Mouse (Mus musculus): ENCODE measurements around the gene Mmp2. TPM values are rescaled to one million over a fixed set of nuclear protein-coding genes. Genes with fewer than 3 reads are reported as not detected.

The Mmp2 gene
- polyA plus RNA-seq, 1 experiment from 2014 or later = 161 TPM

- TF ChIP-seq CTCF (IDR thresholded peaks at IDR 0.05) (no peak), EP300 (IDR thresholded peaks at IDR 0.05) (no peak)
- Histone ChIP-seq H3K4me1 (ENCODE audit: insufficient read depth, low read depth, low read length) (no peaks in the 10 kb centered on the region), H3K27me3 (replicated peaks; ENCODE audit: insufficient read depth, low read length) (no peaks in the 10 kb centered on the region), H3K27ac (ENCODE audit: low read length) (no peak overlapping the region), H3K36me3 (ENCODE audit: insufficient read depth, low read length) (no peaks in the 10 kb centered on the region), H3K9ac (replicated peaks; ENCODE audit: low read depth) (no peak overlapping the region), H3K4me3 (ENCODE audit: low read depth, low read length) (no peak overlapping the region), H3K4me2 (replicated peaks; ENCODE audit: low read depth, low read length) (no peak overlapping the region), H3K9me3 (ENCODE audit: low read length) (no peaks in the 10 kb centered on the region)
- ATAC-seq (no peak), DNase-seq (ENCODE audit: low spot score) (no peak)
- WGBS = 92% methylated on average over 1 of the region's 1 CpGs
Measured at GRCm38 (mm10) chr8:92896056-92896455, 69.0 kb downstream of the Mmp2 start.

DNA sequence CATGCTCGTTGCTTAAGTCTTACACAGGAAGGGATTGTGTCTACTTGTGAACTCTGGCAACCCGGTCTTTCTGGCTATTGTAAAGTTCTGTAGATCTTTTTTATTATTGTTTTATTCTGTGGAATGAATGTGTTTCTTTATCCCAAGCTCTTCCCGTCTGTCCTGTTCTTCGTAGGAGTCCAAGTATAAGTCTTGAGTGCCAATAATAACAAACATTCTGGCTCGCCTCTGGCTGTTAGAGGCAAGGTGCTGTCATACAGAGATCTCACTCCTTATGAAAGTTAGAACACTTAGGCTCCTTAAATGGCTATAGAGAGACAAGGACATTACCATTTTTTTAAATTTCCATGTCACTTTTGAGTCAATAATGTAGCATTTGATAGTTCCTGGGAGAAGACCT, 69.5 kb downstream of the Mmp2 start:
- TF ChIP-seq EP300 (IDR thresholded peaks at IDR 0.05) = no peak
- no peak for TF ChIP-seq CTCF (IDR thresholded peaks at IDR 0.05)
- no peaks in the 10 kb centered on the region for H3K9me3 ChIP-seq (ENCODE audit: low read length)
- no peaks in the 10 kb centered on the region for H3K36me3 ChIP-seq (ENCODE audit: insufficient read depth, low read length)
- H3K27ac ChIP-seq (ENCODE audit: low read length) = no peak overlapping the region
- H3K4me3 ChIP-seq (ENCODE audit: low read depth, low read length) = no peak overlapping the region
- no peak overlapping the region for H3K4me2 ChIP-seq (replicated peaks; ENCODE audit: low read depth, low read length)
- 53% methylated on average over 5 of the region's 5 CpGs for WGBS
- DNase-seq (ENCODE audit: low spot score) (no peak), ATAC-seq (no peak)
- no peaks in the 10 kb centered on the region for H3K4me1 ChIP-seq (ENCODE audit: insufficient read depth, low read depth, low read length)
- no peaks in the 10 kb centered on the region for H3K27me3 ChIP-seq (replicated peaks; ENCODE audit: insufficient read depth, low read length)
- H3K9ac ChIP-seq (replicated peaks; ENCODE audit: low read depth) = no peak overlapping the region

- ATAC-seq = no peak
- Histone ChIP-seq H3K4me3 (ENCODE audit: low read depth, low read length) (no peak overlapping the region), H3K36me3 (ENCODE audit: insufficient read depth, low read length) (no peaks in the 10 kb centered on the region), H3K9ac (replicated peaks; ENCODE audit: low read depth) (no peak overlapping the region), H3K4me2 (replicated peaks; ENCODE audit: low read depth, low read length) (no peak overlapping the region), H3K9me3 (ENCODE audit: low read length) (no peaks in the 10 kb centered on the region), H3K27me3 (replicated peaks; ENCODE audit: insufficient read depth, low read length) (no peaks in the 10 kb centered on the region), H3K27ac (ENCODE audit: low read length) (no peak overlapping the region), H3K4me1 (ENCODE audit: insufficient read depth, low read depth, low read length) (no peaks in the 10 kb centered on the region)
- no peak for DNase-seq (ENCODE audit: low spot score)
- WGBS = 77% methylated on average over 4 of the region's 4 CpGs
- TF ChIP-seq EP300 (IDR thresholded peaks at IDR 0.05) (no peak), CTCF (IDR thresholded peaks at IDR 0.05) (no peak)
Measured at GRCm38 (mm10) chr8:92897794-92898193, 70.7 kb downstream of the Mmp2 start.

- no peaks in the 10 kb centered on the region for H3K36me3 ChIP-seq (ENCODE audit: insufficient read depth, low read length)
- no peak overlapping the region for H3K9ac ChIP-seq (replicated peaks; ENCODE audit: low read depth)
- no peak for ATAC-seq
- H3K27ac ChIP-seq (ENCODE audit: low read length) = no peak overlapping the region
- DNase-seq (ENCODE audit: low spot score) = no peak
- no peak overlapping the region for H3K4me2 ChIP-seq (replicated peaks; ENCODE audit: low read depth, low read length)
- no peaks in the 10 kb centered on the region for H3K9me3 ChIP-seq (ENCODE audit: low read length)
- H3K4me3 ChIP-seq (ENCODE audit: low read depth, low read length) = no peak overlapping the region
- 85% methylated on average over 9 of the region's 9 CpGs for WGBS
- TF ChIP-seq EP300 (IDR thresholded peaks at IDR 0.05) (no peak), CTCF (IDR thresholded peaks at IDR 0.05) (no peak)
- H3K4me1 ChIP-seq (ENCODE audit: insufficient read depth, low read depth, low read length) = no peaks in the 10 kb centered on the region
- H3K27me3 ChIP-seq (replicated peaks; ENCODE audit: insufficient read depth, low read length) = no peaks in the 10 kb centered on the region
Measured at GRCm38 (mm10) chr8:92899590-92899989, 72.5 kb downstream of the Mmp2 start.

GRCm38 (mm10) chr8:92901107-92901506, 74.0 kb downstream of the Mmp2 start, which contains the start of gene Capns2:
Gene Capns2, plus strand, starts transcription at chr8:92901407.
- ATAC-seq (no peak), DNase-seq (ENCODE audit: low spot score) (no peak)
- Histone ChIP-seq H3K4me3 (ENCODE audit: low read depth, low read length) (no peak within 1 kb of the TSS), H3K27ac (ENCODE audit: low read length) (no peak within 1 kb of the TSS), H3K9ac (replicated peaks; ENCODE audit: low read depth) (no peak within 1 kb of the TSS), H3K9me3 (ENCODE audit: low read length) (no peaks in the 10 kb centered on the region), H3K4me1 (ENCODE audit: insufficient read depth, low read depth, low read length) (no peaks in the 10 kb centered on the region), H3K36me3 (ENCODE audit: insufficient read depth, low read length) (no peaks in the 10 kb centered on the region), H3K4me2 (replicated peaks; ENCODE audit: low read depth, low read length) (no peak within 1 kb of the TSS), H3K27me3 (replicated peaks; ENCODE audit: insufficient read depth, low read length) (no peaks in the 10 kb centered on the region)
- no peak for TF ChIP-seq EP300 (IDR thresholded peaks at IDR 0.05)
- TF ChIP-seq CTCF (IDR thresholded peaks at IDR 0.05) = no peak
- WGBS = 93% methylated on average over 5 of the region's 5 CpGs

- Histone ChIP-seq H3K9me3 (ENCODE audit: low read length) (no peaks in the 10 kb centered on the region), H3K4me1 (ENCODE audit: insufficient read depth, low read depth, low read length) (no peaks in the 10 kb centered on the region), H3K4me3 (ENCODE audit: low read depth, low read length) (no peak overlapping the region), H3K27me3 (replicated peaks; ENCODE audit: insufficient read depth, low read length) (no peaks in the 10 kb centered on the region), H3K36me3 (ENCODE audit: insufficient read depth, low read length) (no peaks in the 10 kb centered on the region), H3K4me2 (replicated peaks; ENCODE audit: low read depth, low read length) (no peak overlapping the region), H3K27ac (ENCODE audit: low read length) (no peak overlapping the region), H3K9ac (replicated peaks; ENCODE audit: low read depth) (no peak overlapping the region)
- WGBS = 67% methylated on average over 2 of the region's 2 CpGs
- no peak for ATAC-seq
- no peak for TF ChIP-seq EP300 (IDR thresholded peaks at IDR 0.05)
- DNase-seq (ENCODE audit: low spot score) = no peak
Measured at GRCm38 (mm10) chr8:92902981-92903380, 75.9 kb downstream of the Mmp2 start.

Other genes with a start within 250 kb of the Mmp2 start
- not detected in 2 replicates for gene Irx6, start 153.0 kb upstream of the Mmp2 start, polyA plus RNA-seq (2015; fragmentation: Nextera tagmentation; extraction: Ambion mirVana)
- gene Lpcat2, start 28.0 kb downstream of the Mmp2 start, polyA plus RNA-seq (2015; fragmentation: Nextera tagmentation; extraction: Ambion mirVana) = 7.6 and 9.4 TPM in 2 replicates
- gene Capns2, start 74.1 kb downstream of the Mmp2 start, polyA plus RNA-seq (2015; fragmentation: Nextera tagmentation; extraction: Ambion mirVana) = 0.13 TPM in 1 of 2 replicates, not detected in the other
- 0.63 and 0.93 TPM in 2 replicates for gene Slc6a2, start 132.8 kb downstream of the Mmp2 start, polyA plus RNA-seq (2015; fragmentation: Nextera tagmentation; extraction: Ambion mirVana)
- gene Ces1a, start 220.9 kb downstream of the Mmp2 start, polyA plus RNA-seq (2015; fragmentation: Nextera tagmentation; extraction: Ambion mirVana) = not detected in 2 replicates